19 mouse cellular contexts compared by ENCODE assay signal in genomic region chr16:34993694-34994330, GRCm38 (mm10). TPM values are rescaled to one million over a fixed set of nuclear protein-coding genes. Genes with fewer than 3 reads are reported as not detected.
DNase-seq lines count a peak whose midpoint lies in the region; ATAC-seq and TF ChIP-seq lines count a peak whose summit lies in the region.
"Had no signal": no experiment of that assay in that cellular context is flagged by ENCODE, and none has a peak within 500 bp of the region (broad histone marks: within the 10 kb centered on the region; RNA-seq: fewer than 3 reads in every experiment).

No protein-coding gene starts in this region.

- 83% methylated on average over 10 of the region's 10 CpGs for WGBS in kidney, embryonic 15.5 days
- WGBS in lung, embryonic 16.5 days: 79% methylated on average over 10 of the region's 10 CpGs
- WGBS in intestine, postnatal 0 days: 74% methylated on average over 10 of the region's 10 CpGs
- WGBS in hindbrain, embryonic 16.5 days: 92% methylated on average over 10 of the region's 10 CpGs

- no peak for DNase-seq in kidney, adult 8-10 months
- DNase-seq in lung, postnatal 10 days: no peak
- DNase-seq in left cerebral cortex, postnatal 4 days: no peak
- DNase-seq: cerebellum, adult 9-11 months; kidney, adult 18-20 months; kidney, postnatal 25 days; lung, postnatal 4 days had no signal

- intact Hi-C loops in left cerebral cortex, postnatal 4 days (cut with DNase I): no loop called here

- no peak overlapping the region for H3K4me2 ChIP-seq in kidney, embryonic 15.5 days
- H3K4me2 ChIP-seq in lung, embryonic 16.5 days (ENCODE audit: low read depth, low read length): no peak overlapping the region
- H3K4me2 ChIP-seq in intestine, postnatal 0 days (replicated peaks; ENCODE audit: low read depth): no peak overlapping the region
- H3K4me2 ChIP-seq in hindbrain, embryonic 16.5 days (ENCODE audit: low read length): no peak overlapping the region
- H3K4me2 ChIP-seq: embryonic facial prominence, embryonic 13.5 days; heart, embryonic 13.5 days; hindbrain, embryonic 13.5 days; limb, embryonic 13.5 days; neural tube, embryonic 15.5 days had no signal

- no peak for TF ChIP-seq CTCF in intestine, postnatal 0 days (IDR thresholded peaks at IDR 0.05; ENCODE audit: low read depth)

- H3K4me1 ChIP-seq in kidney, embryonic 15.5 days: peaks cover 28% of the 10 kb centered on the region
- peaks cover 21% of the 10 kb centered on the region for H3K4me1 ChIP-seq in lung, embryonic 16.5 days (replicated peaks; ENCODE audit: control insufficient read depth, insufficient read depth, low read length)
- H3K4me1 ChIP-seq in intestine, postnatal 0 days (replicated peaks; ENCODE audit: control insufficient read depth, insufficient read depth, low read length): no peaks in the 10 kb centered on the region; the same call in 1 of the 2 replicates
- peaks cover 5% of the 10 kb centered on the region; the same call in 1 of the 2 replicates for H3K4me1 ChIP-seq in hindbrain, embryonic 16.5 days (ENCODE audit: control insufficient read depth, insufficient read depth, low read depth, low read length)

- H3K9ac ChIP-seq in kidney, embryonic 15.5 days: no peak overlapping the region
- H3K9ac ChIP-seq in lung, embryonic 16.5 days (ENCODE audit: low read length): peak overlapping the region; percentile 10; the same call in 1 of the 2 replicates
- no peak overlapping the region for H3K9ac ChIP-seq in intestine, postnatal 0 days (ENCODE audit: low read depth, low read length)
- no peak overlapping the region for H3K9ac ChIP-seq in hindbrain, embryonic 16.5 days (ENCODE audit: low read depth, low read length)
- H3K9ac ChIP-seq: embryonic facial prominence, embryonic 13.5 days; heart, embryonic 13.5 days; hindbrain, embryonic 13.5 days; limb, embryonic 13.5 days; liver, embryonic 14.5 days; neural tube, embryonic 15.5 days had no signal

- H3K9me3 ChIP-seq in kidney, embryonic 15.5 days (replicated peaks): no peaks in the 10 kb centered on the region
- no peaks in the 10 kb centered on the region for H3K9me3 ChIP-seq in lung, embryonic 16.5 days (ENCODE audit: control insufficient read depth, low read length)
- no peaks in the 10 kb centered on the region for H3K9me3 ChIP-seq in intestine, postnatal 0 days (ENCODE audit: control insufficient read depth)
- no peaks in the 10 kb centered on the region for H3K9me3 ChIP-seq in hindbrain, embryonic 16.5 days (ENCODE audit: control insufficient read depth, low read length)
- H3K9me3 ChIP-seq: embryonic facial prominence, embryonic 13.5 days; heart, embryonic 13.5 days; hindbrain, embryonic 13.5 days; limb, embryonic 13.5 days; neural tube, embryonic 15.5 days had no signal

- H3K27me3 ChIP-seq in kidney, embryonic 15.5 days: no peaks in the 10 kb centered on the region
- no peaks in the 10 kb centered on the region for H3K27me3 ChIP-seq in lung, embryonic 16.5 days (ENCODE audit: control insufficient read depth, insufficient read depth, low read depth, low read length)
- H3K27me3 ChIP-seq in intestine, postnatal 0 days (replicated peaks; ENCODE audit: control insufficient read depth, insufficient read depth, low read length): no peaks in the 10 kb centered on the region
- H3K27me3 ChIP-seq in hindbrain, embryonic 16.5 days (replicated peaks; ENCODE audit: control insufficient read depth, insufficient read depth, low read length): no peaks in the 10 kb centered on the region
- H3K27me3 ChIP-seq: embryonic facial prominence, embryonic 13.5 days; heart, embryonic 13.5 days; hindbrain, embryonic 13.5 days; limb, embryonic 13.5 days; neural tube, embryonic 15.5 days had no signal

- H3K36me3 ChIP-seq in kidney, embryonic 15.5 days: peaks cover 18% of the 10 kb centered on the region
- H3K36me3 ChIP-seq in lung, embryonic 16.5 days (ENCODE audit: control insufficient read depth, insufficient read depth, low read length): peaks cover 17% of the 10 kb centered on the region
- peaks cover 28% of the 10 kb centered on the region for H3K36me3 ChIP-seq in intestine, postnatal 0 days (ENCODE audit: control insufficient read depth, insufficient read depth)
- H3K36me3 ChIP-seq in hindbrain, embryonic 16.5 days (ENCODE audit: control insufficient read depth, insufficient read depth, low read length): no peaks in the 10 kb centered on the region
- H3K36me3 ChIP-seq: embryonic facial prominence, embryonic 13.5 days; heart, embryonic 13.5 days; hindbrain, embryonic 13.5 days; limb, embryonic 13.5 days; neural tube, embryonic 15.5 days had no signal

- peak overlapping the region; percentile 68; the same call in 1 of the 2 replicates for H3K27ac ChIP-seq in kidney, embryonic 15.5 days
- peak overlapping the region; percentile 65 for H3K27ac ChIP-seq in lung, embryonic 16.5 days (ENCODE audit: low read length)
- H3K27ac ChIP-seq in intestine, postnatal 0 days (ENCODE audit: low read depth, low read length): peak overlapping the region; percentile 28; the same call in 1 of the 2 replicates
- no peak overlapping the region for H3K27ac ChIP-seq in hindbrain, embryonic 16.5 days (ENCODE audit: low read depth, low read length)
- H3K27ac ChIP-seq: embryonic facial prominence, embryonic 13.5 days; heart, embryonic 13.5 days; hindbrain, embryonic 13.5 days; limb, embryonic 13.5 days; liver, embryonic 14.5 days; neural tube, embryonic 15.5 days had no signal

- ATAC-seq in kidney, embryonic 15.5 days (replicated peaks; ENCODE audit: low FRiP score): no peak
- no peak for ATAC-seq in lung, embryonic 16.5 days (ENCODE audit: low read depth)
- no peak for ATAC-seq in intestine, postnatal 0 days
- no peak for ATAC-seq in hindbrain, embryonic 16.5 days
- ATAC-seq: forebrain, embryonic 16.5 days; midbrain, embryonic 16.5 days had no signal

- H3K4me3 ChIP-seq in kidney, embryonic 15.5 days (replicated peaks): no peak overlapping the region
- no peak overlapping the region for H3K4me3 ChIP-seq in lung, embryonic 16.5 days (ENCODE audit: low read length)
- H3K4me3 ChIP-seq in intestine, postnatal 0 days (ENCODE audit: low read depth, low read length): no peak overlapping the region
- H3K4me3 ChIP-seq in hindbrain, embryonic 16.5 days (ENCODE audit: low read length): no peak overlapping the region
- H3K4me3 ChIP-seq: embryonic facial prominence, embryonic 13.5 days; heart, embryonic 13.5 days; hindbrain, embryonic 13.5 days; limb, embryonic 13.5 days; neural tube, embryonic 15.5 days had no signal

RNA-seq across cellular contexts. Expression of gene Hacd2, which starts 28.4 kb away (rescaled TPM):
- polyA plus RNA-seq in kidney, embryonic 15.5 days (2015; fragmentation: Nextera tagmentation; extraction: Ambion mirVana): 103 and 108 TPM in 2 replicates
- 78.2 and 92.9 TPM in 2 replicates for polyA plus RNA-seq in lung, embryonic 16.5 days (2015; fragmentation: Nextera tagmentation; extraction: Ambion mirVana)
- polyA plus RNA-seq in intestine, postnatal 0 days (2015; fragmentation: Nextera tagmentation; extraction: Ambion mirVana): 78.7 and 80.2 TPM in 2 replicates
- 47.3 and 49.9 TPM in 2 replicates for polyA plus RNA-seq in hindbrain, embryonic 16.5 days (2015; fragmentation: Nextera tagmentation; extraction: Ambion mirVana)
- 10 to 100 TPM; 19.9 to 23.3 TPM for total RNA-seq in left cerebral cortex, postnatal 4 days (2021)
